Mouse (Mus musculus): ENCODE results near the gene Lyst. TPM values are rescaled to one million over a fixed set of nuclear protein-coding genes. Genes with fewer than 3 reads are reported as not detected.

Gene Lyst
- polyA plus RNA-seq, 1 experiment from 2014 or later = 6.4 TPM

- Histone ChIP-seq H3K9me3 (ENCODE audit: control insufficient read depth, low read length) (no peaks in the 10 kb centered on the region), H3K27me3 (ENCODE audit: control insufficient read depth, insufficient read depth, low read length) (no peaks in the 10 kb centered on the region), H3K27ac (replicated peaks; ENCODE audit: low read depth, low read length) (no peak overlapping the region), H3K9ac (replicated peaks; ENCODE audit: low read length) (no peak overlapping the region), H3K36me3 (ENCODE audit: control insufficient read depth, insufficient read depth, low read length) (no peaks in the 10 kb centered on the region), H3K4me3 (replicated peaks; ENCODE audit: low read depth, low read length) (no peak overlapping the region), H3K4me2 (ENCODE audit: low read length) (no peak overlapping the region), H3K4me1 (ENCODE audit: control insufficient read depth, insufficient read depth, low read length) (no peaks in the 10 kb centered on the region)
- WGBS = 90% methylated on average over 3 of the region's 3 CpGs
- no peak for DNase-seq
- ATAC-seq (ENCODE audit: low FRiP score, low TSS enrichment) = no peak
Measured at GRCm38 (mm10) chr13:13555196-13555595, 35.0 kb upstream of the Lyst start.

- H3K9me3 ChIP-seq (ENCODE audit: control insufficient read depth, low read length) = no peaks in the 10 kb centered on the region
- no peak overlapping the region for H3K4me3 ChIP-seq (replicated peaks; ENCODE audit: low read depth, low read length)
- H3K4me2 ChIP-seq (ENCODE audit: low read length) = no peak overlapping the region
- no peaks in the 10 kb centered on the region for H3K36me3 ChIP-seq (ENCODE audit: control insufficient read depth, insufficient read depth, low read length)
- H3K27me3 ChIP-seq (ENCODE audit: control insufficient read depth, insufficient read depth, low read length) = no peaks in the 10 kb centered on the region
- 87% methylated on average over 5 of the region's 5 CpGs for WGBS
- DNase-seq = no peak
- H3K27ac ChIP-seq (replicated peaks; ENCODE audit: low read depth, low read length) = no peak overlapping the region
- no peak for ATAC-seq (ENCODE audit: low FRiP score, low TSS enrichment)
- H3K9ac ChIP-seq (replicated peaks; ENCODE audit: low read length) = no peak overlapping the region
- no peaks in the 10 kb centered on the region for H3K4me1 ChIP-seq (ENCODE audit: control insufficient read depth, insufficient read depth, low read length)
Measured at GRCm38 (mm10) chr13:13557001-13557743, 33.0 kb upstream of the Lyst start.

- WGBS = 49% methylated on average over 2 of the region's 2 CpGs
- Histone ChIP-seq H3K27ac (replicated peaks; ENCODE audit: low read depth, low read length) (no peak overlapping the region), H3K4me2 (ENCODE audit: low read length) (no peak overlapping the region), H3K27me3 (ENCODE audit: control insufficient read depth, insufficient read depth, low read length) (no peaks in the 10 kb centered on the region), H3K9me3 (ENCODE audit: control insufficient read depth, low read length) (no peaks in the 10 kb centered on the region), H3K36me3 (ENCODE audit: control insufficient read depth, insufficient read depth, low read length) (no peaks in the 10 kb centered on the region), H3K9ac (replicated peaks; ENCODE audit: low read length) (no peak overlapping the region), H3K4me3 (replicated peaks; ENCODE audit: low read depth, low read length) (no peak overlapping the region), H3K4me1 (ENCODE audit: control insufficient read depth, insufficient read depth, low read length) (no peaks in the 10 kb centered on the region)
- ATAC-seq (ENCODE audit: low FRiP score, low TSS enrichment) (no peak), DNase-seq (no peak)
Measured at GRCm38 (mm10) chr13:13558251-13558650, 31.9 kb upstream of the Lyst start.

GRCm38 (mm10) chr13:13558900-13559299 lies 31.3 kb upstream of the Lyst start:
- ATAC-seq (ENCODE audit: low FRiP score, low TSS enrichment) = no peak
- no peak overlapping the region for H3K4me3 ChIP-seq (replicated peaks; ENCODE audit: low read depth, low read length)
- H3K27me3 ChIP-seq (ENCODE audit: control insufficient read depth, insufficient read depth, low read length) = no peaks in the 10 kb centered on the region

GRCm38 (mm10) chr13:13562571-13562970 lies 27.6 kb upstream of the Lyst start:
- WGBS = 93% methylated on average over 6 of the region's 6 CpGs
- no peaks in the 10 kb centered on the region for H3K36me3 ChIP-seq (ENCODE audit: control insufficient read depth, insufficient read depth, low read length)
- H3K4me2 ChIP-seq (ENCODE audit: low read length) = no peak overlapping the region
- no peak overlapping the region for H3K9ac ChIP-seq (replicated peaks; ENCODE audit: low read length)
- H3K27ac ChIP-seq (replicated peaks; ENCODE audit: low read depth, low read length) = no peak overlapping the region
- ATAC-seq (ENCODE audit: low FRiP score, low TSS enrichment) (no peak), DNase-seq (no peak)
- H3K4me1 ChIP-seq (ENCODE audit: control insufficient read depth, insufficient read depth, low read length) = no peaks in the 10 kb centered on the region
- H3K9me3 ChIP-seq (ENCODE audit: control insufficient read depth, low read length) = no peaks in the 10 kb centered on the region
- H3K27me3 ChIP-seq (ENCODE audit: control insufficient read depth, insufficient read depth, low read length) = no peaks in the 10 kb centered on the region
- no peak overlapping the region for H3K4me3 ChIP-seq (replicated peaks; ENCODE audit: low read depth, low read length)

More at GRCm38 (mm10) chr13:13558900-13559299, 31.3 kb upstream of the Lyst start:
- H3K36me3 ChIP-seq (ENCODE audit: control insufficient read depth, insufficient read depth, low read length) = no peaks in the 10 kb centered on the region
- H3K9me3 ChIP-seq (ENCODE audit: control insufficient read depth, low read length) = no peaks in the 10 kb centered on the region
- no peak overlapping the region for H3K9ac ChIP-seq (replicated peaks; ENCODE audit: low read length)
- H3K27ac ChIP-seq (replicated peaks; ENCODE audit: low read depth, low read length) = no peak overlapping the region
- DNase-seq = no peak
- WGBS = 73% methylated on average over 5 of the region's 5 CpGs
- H3K4me2 ChIP-seq (ENCODE audit: low read length) = no peak overlapping the region
- no peaks in the 10 kb centered on the region for H3K4me1 ChIP-seq (ENCODE audit: control insufficient read depth, insufficient read depth, low read length)

- Histone ChIP-seq H3K36me3 (ENCODE audit: control insufficient read depth, insufficient read depth, low read length) (no peaks in the 10 kb centered on the region), H3K27ac (replicated peaks; ENCODE audit: low read depth, low read length) (no peak overlapping the region), H3K4me3 (replicated peaks; ENCODE audit: low read depth, low read length) (no peak overlapping the region), H3K27me3 (ENCODE audit: control insufficient read depth, insufficient read depth, low read length) (no peaks in the 10 kb centered on the region), H3K4me2 (ENCODE audit: low read length) (no peak overlapping the region), H3K4me1 (ENCODE audit: control insufficient read depth, insufficient read depth, low read length) (no peaks in the 10 kb centered on the region), H3K9ac (replicated peaks; ENCODE audit: low read length) (no peak overlapping the region), H3K9me3 (ENCODE audit: control insufficient read depth, low read length) (no peaks in the 10 kb centered on the region)
- DNase-seq = no peak
- WGBS = 84% methylated on average over 2 of the region's 2 CpGs
- no peak for ATAC-seq (ENCODE audit: low FRiP score, low TSS enrichment)
Measured at GRCm38 (mm10) chr13:13564116-13564515, 26.1 kb upstream of the Lyst start.

- no peak overlapping the region for H3K4me3 ChIP-seq (replicated peaks; ENCODE audit: low read depth, low read length)
- H3K4me2 ChIP-seq (ENCODE audit: low read length) = no peak overlapping the region
- H3K27me3 ChIP-seq (ENCODE audit: control insufficient read depth, insufficient read depth, low read length) = no peaks in the 10 kb centered on the region
- H3K9ac ChIP-seq (replicated peaks; ENCODE audit: low read length) = no peak overlapping the region
- H3K36me3 ChIP-seq (ENCODE audit: control insufficient read depth, insufficient read depth, low read length) = no peaks in the 10 kb centered on the region
- no peak for ATAC-seq (ENCODE audit: low FRiP score, low TSS enrichment)
- 77% methylated on average over 4 of the region's 4 CpGs for WGBS
- no peak for DNase-seq
- H3K27ac ChIP-seq (replicated peaks; ENCODE audit: low read depth, low read length) = no peak overlapping the region
- no peaks in the 10 kb centered on the region for H3K4me1 ChIP-seq (ENCODE audit: control insufficient read depth, insufficient read depth, low read length)
- no peaks in the 10 kb centered on the region for H3K9me3 ChIP-seq (ENCODE audit: control insufficient read depth, low read length)
Measured at GRCm38 (mm10) chr13:13564541-13564940, 25.7 kb upstream of the Lyst start.

- Histone ChIP-seq H3K9me3 (ENCODE audit: control insufficient read depth, low read length) (no peaks in the 10 kb centered on the region), H3K9ac (replicated peaks; ENCODE audit: low read length) (no peak overlapping the region), H3K36me3 (ENCODE audit: control insufficient read depth, insufficient read depth, low read length) (no peaks in the 10 kb centered on the region), H3K27me3 (ENCODE audit: control insufficient read depth, insufficient read depth, low read length) (no peaks in the 10 kb centered on the region), H3K4me3 (replicated peaks; ENCODE audit: low read depth, low read length) (no peak overlapping the region), H3K4me2 (ENCODE audit: low read length) (no peak overlapping the region), H3K4me1 (ENCODE audit: control insufficient read depth, insufficient read depth, low read length) (no peaks in the 10 kb centered on the region), H3K27ac (replicated peaks; ENCODE audit: low read depth, low read length) (no peak overlapping the region)
- ATAC-seq (ENCODE audit: low FRiP score, low TSS enrichment) = no peak
- DNase-seq = no peak
- 94% methylated on average over 6 of the region's 6 CpGs for WGBS
Measured at GRCm38 (mm10) chr13:13567640-13568039, 22.6 kb upstream of the Lyst start.

- H3K9ac ChIP-seq (replicated peaks; ENCODE audit: low read length) = no peak overlapping the region
- H3K4me1 ChIP-seq (ENCODE audit: control insufficient read depth, insufficient read depth, low read length) = no peaks in the 10 kb centered on the region
- 74% methylated on average over 1 of the region's 1 CpGs for WGBS
- no peak overlapping the region for H3K4me3 ChIP-seq (replicated peaks; ENCODE audit: low read depth, low read length)
- no peaks in the 10 kb centered on the region for H3K9me3 ChIP-seq (ENCODE audit: control insufficient read depth, low read length)
- DNase-seq (no peak), ATAC-seq (ENCODE audit: low FRiP score, low TSS enrichment) (no peak)
- no peaks in the 10 kb centered on the region for H3K27me3 ChIP-seq (ENCODE audit: control insufficient read depth, insufficient read depth, low read length)
- H3K27ac ChIP-seq (replicated peaks; ENCODE audit: low read depth, low read length) = no peak overlapping the region
- H3K36me3 ChIP-seq (ENCODE audit: control insufficient read depth, insufficient read depth, low read length) = no peaks in the 10 kb centered on the region
- no peak overlapping the region for H3K4me2 ChIP-seq (ENCODE audit: low read length)
Measured at GRCm38 (mm10) chr13:13568824-13569223, 21.4 kb upstream of the Lyst start.

Data from midbrain, embryonic 14.5 days (tissue).